Mouse (Mus musculus): Measurements from ENCODE around the gene Elob. TPM values are rescaled to one million over a fixed set of nuclear protein-coding genes. Genes with fewer than 3 reads are reported as not detected.

Elob gene
- polyA plus RNA-seq, 1 experiment from 2014 or later = 1,240 TPM

- peaks cover 11% of the 10 kb centered on the region for H3K4me1 ChIP-seq
- peaks cover 93% of the 10 kb centered on the region for H3K36me3 ChIP-seq
- no peak for ATAC-seq (ENCODE audit: insufficient number of reproducible peaks, insufficient read depth, low FRiP score, low TSS enrichment, low read depth)
- H3K9me3 ChIP-seq = peaks cover 20% of the 10 kb centered on the region
- H3K27me3 ChIP-seq = no peaks in the 10 kb centered on the region
- 85% methylated on average over 16 of the region's 16 CpGs for WGBS
- no peak overlapping the region for H3K4me3 ChIP-seq
- no peak overlapping the region for H3K27ac ChIP-seq
- no peak overlapping the region for H3K9ac ChIP-seq
- H3K4me2 ChIP-seq = no peak overlapping the region
Measured at GRCm38 (mm10) chr17:23823018-23823417, 5.9 kb downstream of the Elob start.

- no peak for ATAC-seq (ENCODE audit: insufficient number of reproducible peaks, insufficient read depth, low FRiP score, low TSS enrichment, low read depth)
- peaks cover 2% of the 10 kb centered on the region for H3K4me1 ChIP-seq
- no peak overlapping the region for H3K4me2 ChIP-seq
- no peaks in the 10 kb centered on the region for H3K27me3 ChIP-seq
- H3K4me3 ChIP-seq = no peak overlapping the region
- H3K9me3 ChIP-seq = peaks cover 26% of the 10 kb centered on the region
- 69% methylated on average over 6 of the region's 6 CpGs for WGBS
- no peak overlapping the region for H3K9ac ChIP-seq
- H3K36me3 ChIP-seq = peaks cover 99% of the 10 kb centered on the region
- H3K27ac ChIP-seq = no peak overlapping the region
Measured at GRCm38 (mm10) chr17:23822094-23822493, 6.8 kb downstream of the Elob start.

GRCm38 (mm10) chr17:23820731-23821130 lies 8.2 kb downstream of the Elob start:
- Histone ChIP-seq H3K4me2 (no peak overlapping the region), H3K9me3 (peaks cover 32% of the 10 kb centered on the region), H3K27ac (no peak overlapping the region), H3K36me3 (peaks cover 99% of the 10 kb centered on the region), H3K4me1 (no peaks in the 10 kb centered on the region), H3K27me3 (no peaks in the 10 kb centered on the region), H3K9ac (no peak overlapping the region), H3K4me3 (no peak overlapping the region)
- WGBS = 95% methylated on average over 5 of the region's 5 CpGs
- no peak for ATAC-seq (ENCODE audit: insufficient number of reproducible peaks, insufficient read depth, low FRiP score, low TSS enrichment, low read depth)

GRCm38 (mm10) chr17:23819235-23819634 lies 9.7 kb downstream of the Elob start:
- Histone ChIP-seq H3K27me3 (no peaks in the 10 kb centered on the region), H3K4me3 (no peak overlapping the region), H3K36me3 (peaks cover 99% of the 10 kb centered on the region), H3K9ac (no peak overlapping the region), H3K27ac (no peak overlapping the region), H3K4me2 (no peak overlapping the region), H3K9me3 (peaks cover 32% of the 10 kb centered on the region), H3K4me1 (no peaks in the 10 kb centered on the region)
- 98% methylated on average over 25 of the region's 25 CpGs for WGBS
- ATAC-seq (ENCODE audit: insufficient number of reproducible peaks, insufficient read depth, low FRiP score, low TSS enrichment, low read depth) = no peak

- Histone ChIP-seq H3K36me3 (peaks cover 99% of the 10 kb centered on the region), H3K9ac (no peak overlapping the region), H3K9me3 (peaks cover 32% of the 10 kb centered on the region), H3K4me2 (no peak overlapping the region), H3K4me1 (no peaks in the 10 kb centered on the region), H3K4me3 (no peak overlapping the region), H3K27me3 (no peaks in the 10 kb centered on the region), H3K27ac (no peak overlapping the region)
- ATAC-seq (ENCODE audit: insufficient number of reproducible peaks, insufficient read depth, low FRiP score, low TSS enrichment, low read depth) = no peak
- 97% methylated on average over 8 of the region's 8 CpGs for WGBS
Measured at GRCm38 (mm10) chr17:23818579-23818978, 10.4 kb downstream of the Elob start.

GRCm38 (mm10) chr17:23815641-23816040 lies 13.3 kb downstream of the Elob start:
- Histone ChIP-seq H3K36me3 (peaks cover 96% of the 10 kb centered on the region), H3K9me3 (peaks cover 32% of the 10 kb centered on the region), H3K4me1 (no peaks in the 10 kb centered on the region), H3K4me2 (no peak overlapping the region), H3K9ac (no peak overlapping the region), H3K27ac (no peak overlapping the region), H3K4me3 (no peak overlapping the region), H3K27me3 (no peaks in the 10 kb centered on the region)
- 96% methylated on average over 16 of the region's 16 CpGs for WGBS
- no peak for ATAC-seq (ENCODE audit: insufficient number of reproducible peaks, insufficient read depth, low FRiP score, low TSS enrichment, low read depth)

- no peak overlapping the region for H3K9ac ChIP-seq
- H3K4me3 ChIP-seq = no peak overlapping the region
- peaks cover 60% of the 10 kb centered on the region for H3K36me3 ChIP-seq
- H3K27me3 ChIP-seq = no peaks in the 10 kb centered on the region
- peaks cover 30% of the 10 kb centered on the region for H3K4me1 ChIP-seq
- no peak for ATAC-seq (ENCODE audit: insufficient number of reproducible peaks, insufficient read depth, low FRiP score, low TSS enrichment, low read depth)
- H3K4me2 ChIP-seq = no peak overlapping the region
- H3K27ac ChIP-seq = no peak overlapping the region
- WGBS = 93% methylated on average over 3 of the region's 3 CpGs
- no peaks in the 10 kb centered on the region for H3K9me3 ChIP-seq
Measured at GRCm38 (mm10) chr17:23807918-23808317, 21.0 kb downstream of the Elob start.

- 61% methylated on average over 25 of the region's 25 CpGs for WGBS
- peak overlapping the region; percentile 56 for H3K9ac ChIP-seq
- H3K36me3 ChIP-seq = peaks cover 50% of the 10 kb centered on the region
- H3K4me3 ChIP-seq = peak overlapping the region; percentile 20
- ATAC-seq (ENCODE audit: insufficient number of reproducible peaks, insufficient read depth, low FRiP score, low TSS enrichment, low read depth) = no peak
- 0 out of 2 replicates have a peak overlapping the region, but pooled peaks have one; percentile 3 for H3K27ac ChIP-seq
- no peaks in the 10 kb centered on the region for H3K27me3 ChIP-seq
- H3K9me3 ChIP-seq = no peaks in the 10 kb centered on the region
- H3K4me2 ChIP-seq = peak overlapping the region; percentile 84
- peaks cover 33% of the 10 kb centered on the region for H3K4me1 ChIP-seq
Measured at GRCm38 (mm10) chr17:23806867-23807266, 22.1 kb downstream of the Elob start.

- Histone ChIP-seq H3K9ac (peak overlapping the region; percentile 99), H3K4me3 (peak overlapping the region; percentile 100), H3K9me3 (no peaks in the 10 kb centered on the region), H3K4me1 (peaks cover 33% of the 10 kb centered on the region), H3K36me3 (peaks cover 27% of the 10 kb centered on the region), H3K27ac (no peak overlapping the region), H3K27me3 (no peaks in the 10 kb centered on the region), H3K4me2 (peak overlapping the region; percentile 84)
- ATAC-seq (ENCODE audit: insufficient number of reproducible peaks, insufficient read depth, low FRiP score, low TSS enrichment, low read depth) = no peak
- under 1% methylated on average over 8 of the region's 8 CpGs for WGBS
Measured at GRCm38 (mm10) chr17:23804426-23805085, 24.4 kb downstream of the Elob start.

GRCm38 (mm10) chr17:23803366-23804041 lies 25.4 kb downstream of the Elob start:
- peak overlapping the region; percentile 97 for H3K27ac ChIP-seq
- peaks cover 17% of the 10 kb centered on the region for H3K36me3 ChIP-seq
- under 1% methylated on average over 57 of the region's 83 CpGs for WGBS
- H3K4me2 ChIP-seq = peak overlapping the region; percentile 84
- peak overlapping the region; percentile 99 for H3K9ac ChIP-seq
- peak; percentile 62; the same call in 1 of the 2 replicates for ATAC-seq (ENCODE audit: insufficient number of reproducible peaks, insufficient read depth, low FRiP score, low TSS enrichment, low read depth)
- H3K9me3 ChIP-seq = no peaks in the 10 kb centered on the region
- no peaks in the 10 kb centered on the region for H3K27me3 ChIP-seq
- peaks cover 33% of the 10 kb centered on the region for H3K4me1 ChIP-seq
- H3K4me3 ChIP-seq = peak overlapping the region; percentile 100

GRCm38 (mm10) chr17:23802746-23803365 lies 26.1 kb downstream of the Elob start:
- WGBS = under 1% methylated on average over 60 of the region's 60 CpGs
- ATAC-seq (ENCODE audit: insufficient number of reproducible peaks, insufficient read depth, low FRiP score, low TSS enrichment, low read depth) = peak; percentile 98
- peaks cover 10% of the 10 kb centered on the region for H3K36me3 ChIP-seq

More at GRCm38 (mm10) chr17:23802746-23803365, 26.1 kb downstream of the Elob start:
- Histone ChIP-seq H3K4me2 (peak overlapping the region; percentile 84), H3K9ac (peak overlapping the region; percentile 99), H3K27me3 (no peaks in the 10 kb centered on the region), H3K4me1 (peaks cover 33% of the 10 kb centered on the region), H3K9me3 (no peaks in the 10 kb centered on the region), H3K27ac (peak overlapping the region; percentile 97), H3K4me3 (peak overlapping the region; percentile 100)
